Mouse (Mus musculus) layer of hippocampus, postnatal 36 days (tissue): ENCODE measurements around the gene Bmp8a. TPM values are rescaled to one million over a fixed set of nuclear protein-coding genes. Genes with fewer than 3 reads are reported as not detected.
"Not testable (repeated sequence)": the region's sequence is repeated elsewhere in the genome, so short reads cannot be mapped to it uniquely, and the experiment has no call there.

Experiments used
- DNase-seq, 2 experiments: peaks; one replicate each; pipeline ENCODE4 v3.0.0; 2022
- total RNA-seq, 2 experiments: library from RNA; stranded (reverse); gene quantifications; 2 replicates each; pipeline ENCODE4 v1.2.3; 2021

Gene Bmp8a
- total RNA-seq, 2 experiments from 2014 or later = not detected

DNA sequence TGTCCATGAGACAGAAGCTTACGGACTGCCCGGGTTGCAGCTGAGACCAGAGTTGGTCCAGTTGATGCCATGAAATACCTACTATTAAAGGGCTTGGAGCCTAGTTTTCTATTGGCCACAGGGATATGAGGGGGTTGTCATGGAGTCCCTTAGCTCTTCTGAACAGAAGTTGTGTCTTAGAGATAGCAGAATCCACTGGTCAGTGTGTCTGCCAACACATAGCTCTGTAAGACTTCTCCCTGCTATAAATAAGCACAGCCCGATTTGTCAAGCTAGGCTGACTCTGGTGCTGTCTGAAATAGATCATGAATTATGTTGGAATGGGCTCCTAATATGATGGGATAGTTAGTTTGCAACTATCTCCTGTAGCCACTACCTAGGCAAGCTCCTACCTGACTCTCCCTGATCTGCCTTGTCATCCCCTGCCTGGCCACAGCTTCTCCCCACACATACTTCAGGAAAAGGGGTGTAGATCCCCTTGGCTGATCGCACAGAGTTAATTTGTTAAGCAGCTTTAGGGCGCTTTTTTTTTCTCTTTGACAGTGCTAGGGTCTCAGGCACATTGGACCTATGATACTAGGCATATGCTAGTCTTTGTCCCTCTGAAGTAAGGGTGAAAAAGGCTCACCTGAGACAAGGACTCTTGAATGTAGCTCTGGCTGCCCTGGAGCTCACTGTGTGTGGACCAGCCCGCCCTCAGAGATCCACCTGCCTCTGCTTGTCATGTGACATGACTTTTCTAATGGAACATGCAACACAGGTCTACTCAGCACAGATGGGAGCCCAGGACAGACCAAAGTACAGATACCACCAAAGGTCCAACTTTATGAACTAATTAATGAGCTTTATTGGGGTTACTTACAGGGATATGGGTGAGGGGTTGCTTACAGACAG, 58.1 kb downstream of the Bmp8a start:
- no peak for DNase-seq

DNA sequence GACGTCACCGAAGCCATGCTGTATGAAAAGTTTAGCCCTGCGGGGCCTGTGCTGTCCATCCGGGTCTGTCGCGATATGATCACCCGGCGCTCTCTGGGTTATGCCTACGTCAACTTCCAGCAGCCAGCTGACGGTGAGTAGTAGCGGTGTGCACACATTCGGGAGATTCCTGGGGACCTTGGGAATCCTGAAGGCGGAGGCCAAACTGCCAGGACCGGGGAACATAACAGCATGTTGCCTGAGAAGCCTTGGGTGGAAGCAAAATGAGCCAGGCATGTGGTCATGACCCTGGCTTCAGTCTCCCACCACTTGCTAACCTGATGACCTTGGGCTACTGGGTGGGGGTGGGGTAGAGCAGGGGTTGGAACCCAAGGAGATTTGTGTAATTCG, 59.4 kb downstream of the Bmp8a start:
- not testable (repeated sequence) for DNase-seq

DNA sequence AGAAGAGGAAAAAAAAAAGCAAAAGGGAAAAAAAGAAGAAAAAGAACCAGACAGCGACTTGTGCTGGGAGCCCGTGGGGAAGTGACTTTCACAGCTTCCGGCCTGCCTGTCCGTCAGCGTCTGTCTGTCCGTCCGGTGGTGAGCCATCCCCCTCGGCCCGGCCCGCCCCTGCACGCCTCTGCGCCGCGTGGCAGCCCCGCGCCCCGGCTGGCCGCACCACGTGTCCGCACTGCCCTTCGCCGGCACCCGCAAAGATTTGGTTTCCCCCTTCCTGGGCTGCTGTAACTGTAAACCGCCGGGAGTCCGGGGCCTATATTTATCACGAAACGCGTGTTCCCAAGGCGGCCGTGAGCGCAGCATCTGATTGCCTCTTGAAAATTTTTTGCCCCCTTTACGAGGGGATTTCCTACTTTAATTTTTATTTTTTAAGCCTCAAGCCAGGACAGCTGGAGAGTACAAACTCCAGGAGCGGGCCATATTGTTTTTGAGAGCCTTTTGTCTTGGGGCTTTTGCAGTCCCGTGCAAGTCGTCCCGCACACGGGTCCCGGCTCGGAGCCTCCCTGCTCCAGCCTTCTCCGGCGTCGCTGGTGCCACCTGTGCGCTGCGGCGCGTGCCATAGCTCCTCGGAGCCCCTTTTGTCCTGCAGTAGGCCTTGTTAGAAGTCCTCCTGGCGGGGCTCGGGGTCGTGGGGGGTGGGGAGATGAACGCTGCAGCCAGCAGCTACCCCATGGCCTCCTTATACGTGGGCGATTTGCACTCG, 60.0 kb downstream of the Bmp8a start:
- not testable (repeated sequence) for DNase-seq

DNA sequence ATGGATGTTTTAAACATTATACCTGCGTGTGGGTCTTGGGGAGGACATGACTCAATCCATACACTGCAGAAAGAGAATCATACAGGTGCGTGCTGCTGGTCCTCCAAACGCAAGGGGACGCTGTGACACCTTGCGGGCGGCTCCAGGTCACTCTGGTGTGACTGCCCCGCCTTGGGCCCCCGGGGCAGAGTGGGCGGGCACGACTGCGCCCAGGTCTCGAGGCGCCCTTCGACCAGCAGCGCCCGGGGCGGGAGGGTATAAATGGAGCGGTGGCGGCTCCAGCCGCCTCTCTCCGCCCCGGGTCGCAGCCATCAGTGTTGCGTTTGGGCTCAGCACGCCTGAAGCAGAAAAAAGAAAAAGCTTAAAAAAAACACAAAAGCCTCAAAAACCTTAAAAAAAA, 60.6 kb downstream of the Bmp8a start:
- peak; percentile 79 to 80 for DNase-seq

DNA sequence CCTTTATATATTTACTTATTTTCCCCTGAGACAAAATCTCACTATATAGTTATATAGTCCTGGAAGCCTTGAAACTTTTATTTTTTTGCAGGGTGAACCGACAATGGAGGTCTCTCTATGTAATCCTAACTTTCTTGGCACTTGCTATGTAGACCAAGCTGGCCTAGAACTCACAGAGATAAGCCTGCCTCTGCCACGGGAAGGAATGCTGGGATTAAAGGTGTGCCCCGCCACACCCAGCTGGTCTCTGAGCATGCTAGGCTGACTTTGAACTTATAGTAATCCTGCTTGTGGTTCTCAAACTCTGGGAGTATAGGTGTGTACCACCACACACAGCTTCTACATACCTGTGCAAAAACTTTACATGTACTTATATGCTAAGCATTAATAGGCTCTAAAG, 62.9 kb downstream of the Bmp8a start:
- DNase-seq = no peak

DNA sequence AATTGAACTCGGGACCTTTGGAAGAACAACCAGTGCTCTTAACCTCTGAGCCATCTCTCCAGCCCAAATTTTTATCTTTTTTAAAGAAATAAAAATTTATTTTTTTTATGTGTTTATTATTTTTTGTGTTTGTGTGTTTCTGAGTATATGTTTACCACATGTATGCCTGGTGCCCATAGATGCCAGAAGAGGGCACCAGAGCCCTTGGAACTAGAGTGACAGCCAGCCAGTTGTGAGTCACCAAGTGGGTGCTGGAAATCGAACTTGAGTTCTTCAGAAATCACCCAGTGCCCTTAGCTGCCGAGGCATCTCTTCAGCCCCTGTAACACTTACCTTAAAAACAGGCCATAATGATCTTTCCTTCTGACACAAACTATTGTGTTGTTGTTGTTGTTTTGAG, 72.0 kb downstream of the Bmp8a start:
- no peak for DNase-seq

Other genes starting within 250 kb of the Bmp8a start
- gene Bmp8b, start 238.1 kb downstream of the Bmp8a start, total RNA-seq = under 1 TPM in 1 of 2 experiments, not detected in 1; 0.42 TPM
- gene Oxct2b, start 227.0 kb downstream of the Bmp8a start, total RNA-seq = not detected
- gene Ppie, start 203.3 kb downstream of the Bmp8a start, total RNA-seq = 10 to 100 TPM; 19.6 to 21.4 TPM
- gene Hpcal4, start 160.0 kb downstream of the Bmp8a start, total RNA-seq = 100 to 1,000 TPM; 495 to 526 TPM
- 10 to 100 TPM; 13.4 to 14.5 TPM for gene Nt5c1a, start 141.7 kb downstream of the Bmp8a start, total RNA-seq
- 1 to 10 TPM; 2.3 to 2.9 TPM for gene Heyl, start 109.7 kb downstream of the Bmp8a start, total RNA-seq
- gene Pabpc4, start 80.9 kb downstream of the Bmp8a start, total RNA-seq = 10 to 100 TPM; 44.4 to 45.0 TPM
- gene Oxct2a, start 19.6 kb downstream of the Bmp8a start, total RNA-seq = under 1 TPM in 1 of 2 experiments, not detected in 1; 0.20 TPM